Mouse (Mus musculus): ENCODE results near the gene 1500011B03Rik. TPM values are rescaled to one million over a fixed set of nuclear protein-coding genes. Genes with fewer than 3 reads are reported as not detected.

Gene 1500011B03Rik
- polyA plus RNA-seq, 1 experiment, result 89.4 TPM

GRCm38 (mm10) chr5:114801049-114801448 lies 22.2 kb downstream of the 1500011B03Rik start:
- H3K9me3 ChIP-seq, result no peaks in the 10 kb centered on the region
- no peak for TF ChIP-seq FLI1 (IDR thresholded peaks at IDR 0.05; ENCODE audit: low read length)
- TF ChIP-seq GATA1 (IDR thresholded peaks at IDR 0.05; ENCODE audit: borderline replicate concordance, low read length), result no peak

GRCm38 (mm10) chr5:114799848-114800247 lies 23.4 kb downstream of the 1500011B03Rik start:
- TF ChIP-seq GATA1 (IDR thresholded peaks at IDR 0.05; ENCODE audit: borderline replicate concordance, low read length), result no peak
- no peak for TF ChIP-seq FLI1 (IDR thresholded peaks at IDR 0.05; ENCODE audit: low read length)
- Histone ChIP-seq H3K27me3 (replicated peaks) (no peaks in the 10 kb centered on the region), H3K4me3 (replicated peaks) (no peak overlapping the region), H3K4me1 (peaks cover 21% of the 10 kb centered on the region), H3K9me3 (no peaks in the 10 kb centered on the region), H3K36me3 (replicated peaks; ENCODE audit: low read length) (peaks cover 97% of the 10 kb centered on the region)

More at GRCm38 (mm10) chr5:114801049-114801448, 22.2 kb downstream of the 1500011B03Rik start:
- Histone ChIP-seq H3K36me3 (replicated peaks; ENCODE audit: low read length) (peaks cover 89% of the 10 kb centered on the region), H3K4me3 (replicated peaks) (no peak overlapping the region), H3K4me1 (peaks cover 29% of the 10 kb centered on the region), H3K27me3 (replicated peaks) (no peaks in the 10 kb centered on the region)

GRCm38 (mm10) chr5:114797253-114797652 lies 26.0 kb downstream of the 1500011B03Rik start:
- TF ChIP-seq GATA1 (IDR thresholded peaks at IDR 0.05; ENCODE audit: borderline replicate concordance, low read length) (no peak), FLI1 (IDR thresholded peaks at IDR 0.05; ENCODE audit: low read length) (no peak)
- peaks cover 97% of the 10 kb centered on the region for H3K36me3 ChIP-seq (replicated peaks; ENCODE audit: low read length)
- H3K27me3 ChIP-seq (replicated peaks), result no peaks in the 10 kb centered on the region
- H3K4me1 ChIP-seq, result peaks cover 18% of the 10 kb centered on the region
- H3K4me3 ChIP-seq (replicated peaks), result no peak overlapping the region
- H3K9me3 ChIP-seq, result no peaks in the 10 kb centered on the region

- Histone ChIP-seq H3K9me3 (no peaks in the 10 kb centered on the region), H3K36me3 (replicated peaks; ENCODE audit: low read length) (peaks cover 97% of the 10 kb centered on the region), H3K27me3 (replicated peaks) (no peaks in the 10 kb centered on the region), H3K4me1 (peaks cover 26% of the 10 kb centered on the region), H3K4me3 (replicated peaks) (no peak overlapping the region)
- TF ChIP-seq GATA1 (IDR thresholded peaks at IDR 0.05; ENCODE audit: borderline replicate concordance, low read length) (no peak), FLI1 (IDR thresholded peaks at IDR 0.05; ENCODE audit: low read length) (no peak)
Measured at GRCm38 (mm10) chr5:114796299-114797012, 26.8 kb downstream of the 1500011B03Rik start.

- no peak overlapping the region for H3K4me3 ChIP-seq (replicated peaks)
- H3K4me1 ChIP-seq, result peaks cover 31% of the 10 kb centered on the region
- peaks cover 98% of the 10 kb centered on the region for H3K36me3 ChIP-seq (replicated peaks; ENCODE audit: low read length)
- H3K27me3 ChIP-seq (replicated peaks), result no peaks in the 10 kb centered on the region
- no peaks in the 10 kb centered on the region for H3K9me3 ChIP-seq
- TF ChIP-seq GATA1 (IDR thresholded peaks at IDR 0.05; ENCODE audit: borderline replicate concordance, low read length) (no peak), FLI1 (IDR thresholded peaks at IDR 0.05; ENCODE audit: low read length) (no peak)
Measured at GRCm38 (mm10) chr5:114795653-114796052, 27.6 kb downstream of the 1500011B03Rik start.

- Histone ChIP-seq H3K36me3 (replicated peaks; ENCODE audit: low read length) (peaks cover 98% of the 10 kb centered on the region), H3K27me3 (replicated peaks) (no peaks in the 10 kb centered on the region), H3K4me3 (replicated peaks) (no peak overlapping the region), H3K9me3 (no peaks in the 10 kb centered on the region), H3K4me1 (peaks cover 27% of the 10 kb centered on the region)
- TF ChIP-seq FLI1 (IDR thresholded peaks at IDR 0.05; ENCODE audit: low read length), result no peak
- TF ChIP-seq GATA1 (IDR thresholded peaks at IDR 0.05; ENCODE audit: borderline replicate concordance, low read length), result no peak
Measured at GRCm38 (mm10) chr5:114795231-114795630, 28.0 kb downstream of the 1500011B03Rik start.

- H3K4me3 ChIP-seq (replicated peaks), result no peak overlapping the region
- no peaks in the 10 kb centered on the region for H3K9me3 ChIP-seq
- peaks cover 94% of the 10 kb centered on the region for H3K36me3 ChIP-seq (replicated peaks; ENCODE audit: low read length)
- H3K27me3 ChIP-seq (replicated peaks), result no peaks in the 10 kb centered on the region
- H3K4me1 ChIP-seq, result peaks cover 26% of the 10 kb centered on the region
- TF ChIP-seq FLI1 (IDR thresholded peaks at IDR 0.05; ENCODE audit: low read length) (no peak), GATA1 (IDR thresholded peaks at IDR 0.05; ENCODE audit: borderline replicate concordance, low read length) (no peak)
Measured at GRCm38 (mm10) chr5:114794609-114795008, 28.7 kb downstream of the 1500011B03Rik start.

- H3K4me3 ChIP-seq (replicated peaks), result no peak overlapping the region
- no peaks in the 10 kb centered on the region for H3K27me3 ChIP-seq (replicated peaks)
- H3K36me3 ChIP-seq (replicated peaks; ENCODE audit: low read length), result peaks cover 94% of the 10 kb centered on the region
- TF ChIP-seq GATA1 (IDR thresholded peaks at IDR 0.05; ENCODE audit: borderline replicate concordance, low read length), result no peak
- no peak for TF ChIP-seq FLI1 (IDR thresholded peaks at IDR 0.05; ENCODE audit: low read length)
- H3K4me1 ChIP-seq, result peaks cover 26% of the 10 kb centered on the region
- no peaks in the 10 kb centered on the region for H3K9me3 ChIP-seq
Measured at GRCm38 (mm10) chr5:114793317-114793716, 30.0 kb downstream of the 1500011B03Rik start.

GRCm38 (mm10) chr5:114785196-114785595 lies 38.1 kb downstream of the 1500011B03Rik start:
- Histone ChIP-seq H3K27me3 (replicated peaks) (no peaks in the 10 kb centered on the region), H3K4me1 (peaks cover 65% of the 10 kb centered on the region), H3K9me3 (no peaks in the 10 kb centered on the region), H3K36me3 (replicated peaks; ENCODE audit: low read length) (peaks cover 58% of the 10 kb centered on the region), H3K4me3 (replicated peaks) (peak overlapping the region; percentile 87)
- no peak for TF ChIP-seq FLI1 (IDR thresholded peaks at IDR 0.05; ENCODE audit: low read length)
- TF ChIP-seq GATA1 (IDR thresholded peaks at IDR 0.05; ENCODE audit: borderline replicate concordance, low read length), result no peak

GRCm38 (mm10) chr5:114784622-114785165 lies 38.6 kb downstream of the 1500011B03Rik start:
- no peaks in the 10 kb centered on the region for H3K9me3 ChIP-seq
- no peaks in the 10 kb centered on the region for H3K27me3 ChIP-seq (replicated peaks)
- H3K4me3 ChIP-seq (replicated peaks), result peak overlapping the region; percentile 87
- TF ChIP-seq FLI1 (IDR thresholded peaks at IDR 0.05; ENCODE audit: low read length), result no peak
- TF ChIP-seq GATA1 (IDR thresholded peaks at IDR 0.05; ENCODE audit: borderline replicate concordance, low read length), result no peak
- H3K4me1 ChIP-seq, result peaks cover 70% of the 10 kb centered on the region
- H3K36me3 ChIP-seq (replicated peaks; ENCODE audit: low read length), result peaks cover 58% of the 10 kb centered on the region
